Mouse (Mus musculus): Measurements from ENCODE around the gene Ddx42. TPM values are rescaled to one million over a fixed set of nuclear protein-coding genes. Genes with fewer than 3 reads are reported as not detected.
"Not testable (repeated sequence)": the region's sequence is repeated elsewhere in the genome, so short reads cannot be mapped to it uniquely, and the experiment has no call there.

Ddx42 gene
- polyA plus RNA-seq, 1 experiment: 7.6 TPM

GRCm38 (mm10) chr11:106199997-106200396, 16.7 kb upstream of the Ddx42 start:
- not testable (repeated sequence) for DNase-seq (ENCODE audit: low read depth, low spot score)
- WGBS: 86% methylated on average over 7 of the region's 7 CpGs

GRCm38 (mm10) chr11:106200756-106201155, 16.0 kb upstream of the Ddx42 start:
- 73% methylated on average over 6 of the region's 6 CpGs for WGBS
- no peak for DNase-seq (ENCODE audit: low read depth, low spot score)

- DNase-seq (ENCODE audit: low read depth, low spot score): no peak
- 91% methylated on average over 19 of the region's 19 CpGs for whole genome bisulfite sequencing
These were observed 15.2 kb upstream of the Ddx42 start for GRCm38 (mm10) chr11:106201337-106202122.

- WGBS: 81% methylated on average over 5 of the region's 5 CpGs
- DNase-seq (ENCODE audit: low read depth, low spot score): no peak
These were observed 14.6 kb upstream of the Ddx42 start, which contains the start of gene Strada for GRCm38 (mm10) chr11:106202123-106202465. Gene Strada (minus strand): TSS chr11:106202168.

GRCm38 (mm10) chr11:106212771-106213170, 4.0 kb upstream of the Ddx42 start:
- no peak for DNase-seq (ENCODE audit: low read depth, low spot score)
- WGBS: 85% methylated on average over 8 of the region's 8 CpGs

GRCm38 (mm10) chr11:106214856-106215255, 1.9 kb upstream of the Ddx42 start:
- WGBS: 63% methylated on average over 5 of the region's 5 CpGs

GRCm38 (mm10) chr11:106215450-106215859, 1.3 kb upstream of the Ddx42 start:
- WGBS: 6% methylated on average over 7 of the region's 7 CpGs
- no peak for DNase-seq (ENCODE audit: low read depth, low spot score)

More at GRCm38 (mm10) chr11:106214856-106215255, 1.9 kb upstream of the Ddx42 start:
- no peak for DNase-seq (ENCODE audit: low read depth, low spot score)

- peak; percentile 96 for DNase-seq (ENCODE audit: low read depth, low spot score)
- WGBS: under 1% methylated on average over 46 of the region's 46 CpGs
These were observed 598 bp upstream of the Ddx42 start, which contains the start of gene Ccdc47 for GRCm38 (mm10) chr11:106215927-106216729. Gene Ccdc47 (minus strand): TSS chr11:106216344.

GRCm38 (mm10) chr11:106220603-106221002, 3.9 kb downstream of the Ddx42 start:
- DNase-seq (ENCODE audit: low read depth, low spot score): no peak
- WGBS: 58% methylated on average over 3 of the region's 3 CpGs

- 66% methylated on average over 8 of the region's 8 CpGs for WGBS
- DNase-seq (ENCODE audit: low read depth, low spot score): not testable (repeated sequence)
These were observed 17.3 kb downstream of the Ddx42 start for GRCm38 (mm10) chr11:106233978-106234377.

- no peak for DNase-seq (ENCODE audit: low read depth, low spot score)
- 93% methylated on average over 1 of the region's 1 CpGs for WGBS
These were observed 30.1 kb downstream of the Ddx42 start for GRCm38 (mm10) chr11:106246834-106247233.

GRCm38 (mm10) chr11:106249326-106249725, 32.6 kb downstream of the Ddx42 start:
- DNase-seq (ENCODE audit: low read depth, low spot score): no peak
- WGBS: 70% methylated on average over 7 of the region's 7 CpGs

GRCm38 (mm10) chr11:106254767-106255166, 38.0 kb downstream of the Ddx42 start:
- WGBS: 6% methylated on average over 2 of the region's 2 CpGs

GRCm38 (mm10) chr11:106255174-106255573, 38.4 kb downstream of the Ddx42 start:
- 2% methylated on average over 22 of the region's 22 CpGs for WGBS
- DNase-seq (ENCODE audit: low read depth, low spot score): no peak

More at GRCm38 (mm10) chr11:106254767-106255166, 38.0 kb downstream of the Ddx42 start:
- no peak for DNase-seq (ENCODE audit: low read depth, low spot score)

GRCm38 (mm10) chr11:106255685-106256451, 39.1 kb downstream of the Ddx42 start, which contains the start of the genes Ftsj3 and Psmc5:
Gene Ftsj3 (minus strand): TSS chr11:106256079.
Gene Psmc5 (plus strand): TSS chr11:106256154.
- peak; percentile 90 for DNase-seq (ENCODE audit: low read depth, low spot score)
- WGBS: under 1% methylated on average over 42 of the region's 42 CpGs

GRCm38 (mm10) chr11:106256775-106257174, 40.0 kb downstream of the Ddx42 start:
- 50% methylated on average over 5 of the region's 5 CpGs for WGBS
- no peak for DNase-seq (ENCODE audit: low read depth, low spot score)

GRCm38 (mm10) chr11:106260826-106261450, 44.2 kb downstream of the Ddx42 start:
- 83% methylated on average over 14 of the region's 14 CpGs for WGBS
- DNase-seq (ENCODE audit: low read depth, low spot score): no peak

GRCm38 (mm10) chr11:106263963-106264362, 47.2 kb downstream of the Ddx42 start:
- DNase-seq (ENCODE audit: low read depth, low spot score): no peak
- 81% methylated on average over 9 of the region's 9 CpGs for WGBS

GRCm38 (mm10) chr11:106264988-106265387, 48.3 kb downstream of the Ddx42 start:
- WGBS: 85% methylated on average over 15 of the region's 15 CpGs

More at GRCm38 (mm10) chr11:106264988-106265387, 48.3 kb downstream of the Ddx42 start:
- no peak for DNase-seq (ENCODE audit: low read depth, low spot score)
